Mouse (Mus musculus): ENCODE measurements around the gene Zbtb48. TPM values are rescaled to one million over a fixed set of nuclear protein-coding genes. Genes with fewer than 3 reads are reported as not detected.

The Zbtb48 gene
- polyA plus RNA-seq, 1 experiment from 2014 or later = 20.7 TPM

GRCm38 (mm10) chr4:152022506-152022905 is 5.0 kb downstream of the Zbtb48 start:
- H3K4me2 ChIP-seq (ENCODE audit: low read depth, low read length, severe bottlenecking) = no peak overlapping the region
- ATAC-seq (replicated peaks; ENCODE audit: low FRiP score) (no peak), DNase-seq (ENCODE audit: low spot score) (no peak)
- WGBS = 91% methylated on average over 8 of the region's 8 CpGs
- no peaks in the 10 kb centered on the region for H3K9me3 ChIP-seq (ENCODE audit: control insufficient read depth, low read length)
- peaks cover 16% of the 10 kb centered on the region for H3K4me1 ChIP-seq (replicated peaks; ENCODE audit: control insufficient read depth, insufficient read depth, low read length)
- H3K36me3 ChIP-seq (ENCODE audit: control insufficient read depth, insufficient read depth, low read length) = peaks cover 5% of the 10 kb centered on the region; the same call in 1 of the 2 replicates
- no peak overlapping the region for H3K4me3 ChIP-seq (ENCODE audit: low read depth, low read length)
- no peaks in the 10 kb centered on the region for H3K27me3 ChIP-seq (ENCODE audit: control insufficient read depth, insufficient read depth, low read length)
- no peak overlapping the region for H3K27ac ChIP-seq (ENCODE audit: low read depth, low read length)
- H3K9ac ChIP-seq (ENCODE audit: low read length) = no peak overlapping the region

GRCm38 (mm10) chr4:152021568-152022097 is 5.8 kb downstream of the Zbtb48 start:
- no peaks in the 10 kb centered on the region for H3K27me3 ChIP-seq (ENCODE audit: control insufficient read depth, insufficient read depth, low read length)
- H3K9ac ChIP-seq (ENCODE audit: low read length) = no peak overlapping the region
- WGBS = 71% methylated on average over 11 of the region's 12 CpGs
- no peaks in the 10 kb centered on the region for H3K9me3 ChIP-seq (ENCODE audit: control insufficient read depth, low read length)
- H3K4me2 ChIP-seq (ENCODE audit: low read depth, low read length, severe bottlenecking) = no peak overlapping the region
- peaks cover 5% of the 10 kb centered on the region; the same call in 1 of the 2 replicates for H3K36me3 ChIP-seq (ENCODE audit: control insufficient read depth, insufficient read depth, low read length)
- peaks cover 14% of the 10 kb centered on the region for H3K4me1 ChIP-seq (replicated peaks; ENCODE audit: control insufficient read depth, insufficient read depth, low read length)
- DNase-seq (ENCODE audit: low spot score) (no peak), ATAC-seq (replicated peaks; ENCODE audit: low FRiP score) (no peak)
- no peak overlapping the region for H3K27ac ChIP-seq (ENCODE audit: low read depth, low read length)
- H3K4me3 ChIP-seq (ENCODE audit: low read depth, low read length) = no peak overlapping the region

- DNase-seq (ENCODE audit: low spot score) (no peak), ATAC-seq (replicated peaks; ENCODE audit: low FRiP score) (no peak)
- Histone ChIP-seq H3K27ac (ENCODE audit: low read depth, low read length) (no peak overlapping the region), H3K36me3 (ENCODE audit: control insufficient read depth, insufficient read depth, low read length) (peaks cover 5% of the 10 kb centered on the region; the same call in 1 of the 2 replicates), H3K4me3 (ENCODE audit: low read depth, low read length) (no peak overlapping the region), H3K27me3 (ENCODE audit: control insufficient read depth, insufficient read depth, low read length) (no peaks in the 10 kb centered on the region), H3K9ac (ENCODE audit: low read length) (no peak overlapping the region), H3K9me3 (ENCODE audit: control insufficient read depth, low read length) (no peaks in the 10 kb centered on the region), H3K4me1 (replicated peaks; ENCODE audit: control insufficient read depth, insufficient read depth, low read length) (no peaks in the 10 kb centered on the region), H3K4me2 (ENCODE audit: low read depth, low read length, severe bottlenecking) (no peak overlapping the region)
- 92% methylated on average over 21 of the region's 21 CpGs for WGBS
These were observed 7.4 kb downstream of the Zbtb48 start for GRCm38 (mm10) chr4:152020024-152020423.

- Histone ChIP-seq H3K4me3 (ENCODE audit: low read depth, low read length) (no peak overlapping the region), H3K27me3 (ENCODE audit: control insufficient read depth, insufficient read depth, low read length) (no peaks in the 10 kb centered on the region), H3K4me2 (ENCODE audit: low read depth, low read length, severe bottlenecking) (no peak overlapping the region), H3K4me1 (replicated peaks; ENCODE audit: control insufficient read depth, insufficient read depth, low read length) (no peaks in the 10 kb centered on the region), H3K9me3 (ENCODE audit: control insufficient read depth, low read length) (no peaks in the 10 kb centered on the region), H3K27ac (ENCODE audit: low read depth, low read length) (no peak overlapping the region), H3K36me3 (ENCODE audit: control insufficient read depth, insufficient read depth, low read length) (peaks cover 2% of the 10 kb centered on the region; the same call in 1 of the 2 replicates), H3K9ac (ENCODE audit: low read length) (no peak overlapping the region)
- DNase-seq (ENCODE audit: low spot score) (no peak), ATAC-seq (replicated peaks; ENCODE audit: low FRiP score) (no peak)
- 91% methylated on average over 6 of the region's 6 CpGs for WGBS
These were observed 8.4 kb downstream of the Zbtb48 start for GRCm38 (mm10) chr4:152019073-152019472.

GRCm38 (mm10) chr4:152013036-152013813 is 14.2 kb downstream of the Zbtb48 start:
- Histone ChIP-seq H3K9me3 (ENCODE audit: control insufficient read depth, low read length) (no peaks in the 10 kb centered on the region), H3K27ac (ENCODE audit: low read depth, low read length) (no peak overlapping the region), H3K27me3 (ENCODE audit: control insufficient read depth, insufficient read depth, low read length) (peaks cover 6% of the 10 kb centered on the region; the same call in 1 of the 2 replicates), H3K9ac (ENCODE audit: low read length) (no peak overlapping the region), H3K36me3 (ENCODE audit: control insufficient read depth, insufficient read depth, low read length) (no peaks in the 10 kb centered on the region; the same call in 1 of the 2 replicates), H3K4me2 (ENCODE audit: low read depth, low read length, severe bottlenecking) (no peak overlapping the region), H3K4me1 (replicated peaks; ENCODE audit: control insufficient read depth, insufficient read depth, low read length) (peaks cover 19% of the 10 kb centered on the region), H3K4me3 (ENCODE audit: low read depth, low read length) (no peak overlapping the region)
- 88% methylated on average over 12 of the region's 12 CpGs for WGBS
- ATAC-seq (replicated peaks; ENCODE audit: low FRiP score) (no peak), DNase-seq (ENCODE audit: low spot score) (no peak)

DNA sequence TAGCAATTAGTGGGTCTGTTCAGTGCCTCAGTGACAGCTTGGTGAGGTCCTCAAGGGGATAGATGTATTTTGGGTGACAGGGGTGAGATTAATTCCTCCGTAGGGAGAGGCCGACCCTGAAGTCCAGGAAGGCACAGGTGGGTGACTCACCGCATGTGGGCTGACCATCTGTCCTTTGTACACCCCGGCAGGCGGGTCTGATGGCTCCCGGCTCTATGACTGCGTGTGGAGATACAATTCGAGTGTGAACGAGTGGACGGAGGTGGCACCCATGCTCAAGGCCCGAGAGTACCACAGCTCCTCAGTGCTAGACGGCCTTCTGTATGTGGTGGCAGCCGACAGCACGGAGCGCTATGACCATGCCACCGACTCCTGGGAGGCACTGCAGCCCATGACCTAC is 15.4 kb downstream of the Zbtb48 start:
- H3K4me1 ChIP-seq (replicated peaks; ENCODE audit: control insufficient read depth, insufficient read depth, low read length) = peaks cover 28% of the 10 kb centered on the region
- DNase-seq (ENCODE audit: low spot score) = no peak
- WGBS = 93% methylated on average over 16 of the region's 16 CpGs
- ATAC-seq (replicated peaks; ENCODE audit: low FRiP score) = no peak
- no peaks in the 10 kb centered on the region; the same call in 1 of the 2 replicates for H3K36me3 ChIP-seq (ENCODE audit: control insufficient read depth, insufficient read depth, low read length)
- H3K9me3 ChIP-seq (ENCODE audit: control insufficient read depth, low read length) = no peaks in the 10 kb centered on the region
- no peak overlapping the region for H3K4me3 ChIP-seq (ENCODE audit: low read depth, low read length)
- no peak overlapping the region for H3K4me2 ChIP-seq (ENCODE audit: low read depth, low read length, severe bottlenecking)
- H3K9ac ChIP-seq (ENCODE audit: low read length) = no peak overlapping the region
- peaks cover 16% of the 10 kb centered on the region for H3K27me3 ChIP-seq (ENCODE audit: control insufficient read depth, insufficient read depth, low read length)
- no peak overlapping the region for H3K27ac ChIP-seq (ENCODE audit: low read depth, low read length)

- H3K4me1 ChIP-seq (replicated peaks; ENCODE audit: control insufficient read depth, insufficient read depth, low read length) = peaks cover 28% of the 10 kb centered on the region
These were observed 16.2 kb downstream of the Zbtb48 start for GRCm38 (mm10) chr4:152011171-152011760.

GRCm38 (mm10) chr4:152010707-152011134 is 16.8 kb downstream of the Zbtb48 start:
- H3K9ac ChIP-seq (ENCODE audit: low read length) = peak overlapping the region; percentile 60
- ATAC-seq (replicated peaks; ENCODE audit: low FRiP score) (no peak), DNase-seq (ENCODE audit: low spot score) (no peak)
- peaks cover 28% of the 10 kb centered on the region for H3K4me1 ChIP-seq (replicated peaks; ENCODE audit: control insufficient read depth, insufficient read depth, low read length)
- H3K27ac ChIP-seq (ENCODE audit: low read depth, low read length) = no peak overlapping the region
- H3K27me3 ChIP-seq (ENCODE audit: control insufficient read depth, insufficient read depth, low read length) = peaks cover 21% of the 10 kb centered on the region
- no peaks in the 10 kb centered on the region; the same call in 1 of the 2 replicates for H3K36me3 ChIP-seq (ENCODE audit: control insufficient read depth, insufficient read depth, low read length)
- 4% methylated on average over 13 of the region's 13 CpGs for WGBS
- peak overlapping the region; percentile 67 for H3K4me3 ChIP-seq (ENCODE audit: low read depth, low read length)
- no peaks in the 10 kb centered on the region for H3K9me3 ChIP-seq (ENCODE audit: control insufficient read depth, low read length)
- peak overlapping the region; percentile 100 for H3K4me2 ChIP-seq (ENCODE audit: low read depth, low read length, severe bottlenecking)

More at GRCm38 (mm10) chr4:152011171-152011760, 16.2 kb downstream of the Zbtb48 start:
- H3K27ac ChIP-seq (ENCODE audit: low read depth, low read length) = no peak overlapping the region
- peak overlapping the region; percentile 100; the same call in 1 of the 2 replicates for H3K4me2 ChIP-seq (ENCODE audit: low read depth, low read length, severe bottlenecking)
- no peak overlapping the region; the same call in 1 of the 2 replicates for H3K9ac ChIP-seq (ENCODE audit: low read length)
- WGBS = 77% methylated on average over 8 of the region's 8 CpGs
- no peaks in the 10 kb centered on the region for H3K9me3 ChIP-seq (ENCODE audit: control insufficient read depth, low read length)
- ATAC-seq (replicated peaks; ENCODE audit: low FRiP score) (no peak), DNase-seq (ENCODE audit: low spot score) (no peak)
- H3K27me3 ChIP-seq (ENCODE audit: control insufficient read depth, insufficient read depth, low read length) = peaks cover 21% of the 10 kb centered on the region
- H3K36me3 ChIP-seq (ENCODE audit: control insufficient read depth, insufficient read depth, low read length) = no peaks in the 10 kb centered on the region; the same call in 1 of the 2 replicates
- H3K4me3 ChIP-seq (ENCODE audit: low read depth, low read length) = peak overlapping the region; percentile 67; the same call in 1 of the 2 replicates
